Mouse (Mus musculus) layer of hippocampus, postnatal 14 days (tissue): ENCODE results near the gene Nmt1. TPM values are rescaled to one million over a fixed set of nuclear protein-coding genes. Genes with fewer than 3 reads are reported as not detected.
A peak's percentile ranks its signal among the peaks of the same experiment; 100 is the strongest.

Source experiments
- DNase-seq, 2 experiments: peaks; one replicate each; pipeline ENCODE4 v3.0.0; 2021 to 2022; ENCODE audit warnings: low spot score in 2 of 2, mixed read lengths in 1 of 2
- total RNA-seq, 2 experiments: library from RNA; stranded (reverse); gene quantifications; 2 replicates each; pipeline ENCODE4 v1.2.3; 2021

Gene Nmt1
- total RNA-seq, 2 experiments from 2014 or later: 112 to 113 TPM

- DNase-seq: no peak
These were observed 23.1 kb upstream of the Nmt1 start for GRCm38 (mm10) chr11:103004852-103005251.

- no peak for DNase-seq
These were observed 22.6 kb upstream of the Nmt1 start for GRCm38 (mm10) chr11:103005254-103005981.

- no peak for DNase-seq
These were observed 21.5 kb upstream of the Nmt1 start for GRCm38 (mm10) chr11:103006286-103007000.

GRCm38 (mm10) chr11:103007001-103007340, 21.0 kb upstream of the Nmt1 start:
- DNase-seq: no peak

GRCm38 (mm10) chr11:103008558-103008957, 19.4 kb upstream of the Nmt1 start:
- DNase-seq: no peak

GRCm38 (mm10) chr11:103009208-103009607, 18.8 kb upstream of the Nmt1 start:
- no peak for DNase-seq

GRCm38 (mm10) chr11:103010454-103011205, 17.4 kb upstream of the Nmt1 start:
- DNase-seq: no peak

- DNase-seq: no peak
These were observed 16.8 kb upstream of the Nmt1 start for GRCm38 (mm10) chr11:103011206-103011497.

GRCm38 (mm10) chr11:103015881-103016825, 11.8 kb upstream of the Nmt1 start:
- no peak for DNase-seq

- peak; percentile 94 to 98 for DNase-seq
These were observed 11.1 kb upstream of the Nmt1 start for GRCm38 (mm10) chr11:103016930-103017329.

GRCm38 (mm10) chr11:103017661-103018060, 10.3 kb upstream of the Nmt1 start:
- DNase-seq: no peak

GRCm38 (mm10) chr11:103018860-103019259, 9.1 kb upstream of the Nmt1 start:
- DNase-seq: no peak

GRCm38 (mm10) chr11:103019325-103019724, 8.7 kb upstream of the Nmt1 start:
- DNase-seq: no peak

GRCm38 (mm10) chr11:103020713-103021335, 7.2 kb upstream of the Nmt1 start:
- no peak for DNase-seq

- DNase-seq: no peak
These were observed 4.0 kb upstream of the Nmt1 start for GRCm38 (mm10) chr11:103023974-103024373.

GRCm38 (mm10) chr11:103026901-103027300, 1.1 kb upstream of the Nmt1 start:
- DNase-seq: no peak

- no peak for DNase-seq
These were observed 317 bp upstream of the Nmt1 start for GRCm38 (mm10) chr11:103027570-103028175.

- DNase-seq: peak in 1 of 2 experiments; percentile 68
These were observed 5.0 kb downstream of the Nmt1 start for GRCm38 (mm10) chr11:103033030-103033429.

- no peak for DNase-seq
These were observed 7.0 kb downstream of the Nmt1 start for GRCm38 (mm10) chr11:103035007-103035406.

GRCm38 (mm10) chr11:103036881-103037465, 9.0 kb downstream of the Nmt1 start:
- no peak for DNase-seq
